Mouse (Mus musculus): ENCODE results near the gene Dgkq.

DNA sequence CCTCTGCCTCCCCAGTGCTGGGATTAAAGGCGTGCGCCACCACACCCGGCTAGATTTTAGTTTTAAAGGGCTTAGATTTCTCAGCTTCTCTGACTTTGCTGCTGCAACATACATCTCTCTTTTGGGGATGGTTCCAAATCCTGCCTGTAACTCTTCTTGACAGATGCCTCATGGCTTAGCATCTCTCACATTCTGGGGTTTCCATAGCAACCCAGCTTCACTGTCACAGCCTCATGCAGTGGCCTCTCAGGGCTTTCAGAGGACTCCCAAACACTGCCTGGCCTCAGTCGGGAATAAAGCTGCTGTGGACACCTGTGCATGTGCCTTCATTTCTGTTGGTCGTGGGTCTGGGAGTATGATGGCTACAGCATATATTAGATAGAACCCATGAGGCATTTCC lies 19.6 kb upstream of the Dgkq start:
- TF ChIP-seq CTCF (IDR thresholded peaks at IDR 0.05; ENCODE audit: control insufficient read depth, insufficient read depth, low read length) (no peak), POLR2A (IDR thresholded peaks at IDR 0.05; ENCODE audit: borderline replicate concordance, control insufficient read depth, low read depth, low read length) (no peak)

Data from bone marrow, adult 2 months (tissue).